Mouse (Mus musculus) heart, postnatal 0 days (tissue): ENCODE measurements around the gene Fbln5.

Experiments
- CTCF ChIP-seq: IDR thresholded peaks from 2 replicates; pipeline ENCODE4 v1.5.1; 2016; ENCODE audit warnings: antibody characterized with exemption, control low read depth, low read depth
- EP300 ChIP-seq: IDR thresholded peaks from 2 replicates; pipeline ENCODE4 v1.6.1; 2016; ENCODE audit warnings: antibody characterized with exemption, low read depth

DNA sequence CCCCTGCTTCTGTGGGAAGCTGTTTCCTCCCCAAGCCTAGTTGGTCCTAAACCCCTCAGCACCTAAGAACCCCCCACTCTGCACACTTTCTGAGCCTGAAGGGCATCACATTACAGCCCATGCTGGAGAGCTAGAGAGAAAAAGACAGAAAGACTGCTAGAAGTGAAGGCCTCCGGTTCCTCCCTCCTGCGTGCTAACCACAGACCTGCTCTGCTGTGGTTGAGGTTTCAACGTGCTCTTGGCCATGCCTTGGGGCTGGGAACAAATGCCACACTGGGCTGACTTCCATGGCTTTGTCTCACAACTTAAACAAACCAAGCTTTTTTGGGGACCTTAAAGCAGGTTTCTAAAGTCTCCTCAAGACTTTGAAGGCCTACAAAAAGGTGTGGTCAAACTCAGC is 16.4 kb downstream of the Fbln5 start:
- no peak for TF ChIP-seq CTCF
- no peak for TF ChIP-seq EP300
